Mouse (Mus musculus): ENCODE data around the gene Inka2. TPM values are rescaled to one million over a fixed set of nuclear protein-coding genes. Genes with fewer than 3 reads are reported as not detected.

The Inka2 gene
- total and polyA plus RNA-seq, 3 experiments = 1.9 to 4.6 (median 3.0) TPM

DNA sequence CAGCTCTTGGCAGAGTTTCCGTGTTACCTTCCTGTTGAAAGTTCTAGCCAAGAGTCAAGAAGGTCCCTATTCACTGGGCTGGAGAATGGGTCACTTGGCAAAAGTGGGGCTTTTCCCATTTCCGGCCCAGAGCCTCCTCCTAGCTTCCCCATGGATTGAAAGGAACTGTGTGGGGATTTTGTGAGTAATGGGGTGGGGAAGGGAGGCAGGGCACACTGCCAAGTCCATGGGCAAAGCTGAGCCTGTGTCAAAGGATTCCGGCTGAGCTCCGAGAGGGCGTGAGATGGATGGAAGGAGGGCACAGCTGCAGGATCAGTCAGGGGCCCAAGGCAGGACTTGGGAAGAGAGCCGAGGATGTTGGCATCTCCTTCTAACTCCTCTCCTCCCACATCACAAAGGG lies 5.8 kb downstream of the Inka2 start:
- DNase-seq (ENCODE audit: low spot score) (no peak), ATAC-seq (ENCODE audit: extremely low read depth, insufficient number of reproducible peaks, low FRiP score, poor library complexity, severe bottlenecking) (no peak)
- no peaks in the 10 kb centered on the region for H3K9me3 ChIP-seq (replicated peaks)
- H3K4me3 ChIP-seq (ENCODE audit: low read depth, low read length) = no peak overlapping the region
- no peak for TF ChIP-seq GATA2 (IDR thresholded peaks at IDR 0.05; ENCODE audit: borderline replicate concordance, low read depth, low read length)
- no peak for TF ChIP-seq CTCF (IDR thresholded peaks at IDR 0.05; ENCODE audit: low read depth, low read length)
- TF ChIP-seq GATA1 (IDR thresholded peaks at IDR 0.05; ENCODE audit: borderline replicate concordance, low read length) = no peak
- no peak for TF ChIP-seq TAL1 (conservative IDR thresholded peaks at IDR 0.05; ENCODE audit: low read depth, low read length)
- TF ChIP-seq POLR2AphosphoS5 (IDR thresholded peaks at IDR 0.05; ENCODE audit: insufficient replicate concordance, low read depth, low read length) = no peak
- no peaks in the 10 kb centered on the region; the same call in 1 of the 2 replicates for H3K27me3 ChIP-seq (ENCODE audit: insufficient read depth, low read length)
- H3K4me1 ChIP-seq (ENCODE audit: insufficient read depth, low read depth, low read length) = peaks cover 40% of the 10 kb centered on the region
- H3K36me3 ChIP-seq (replicated peaks) = peaks cover 77% of the 10 kb centered on the region

DNA sequence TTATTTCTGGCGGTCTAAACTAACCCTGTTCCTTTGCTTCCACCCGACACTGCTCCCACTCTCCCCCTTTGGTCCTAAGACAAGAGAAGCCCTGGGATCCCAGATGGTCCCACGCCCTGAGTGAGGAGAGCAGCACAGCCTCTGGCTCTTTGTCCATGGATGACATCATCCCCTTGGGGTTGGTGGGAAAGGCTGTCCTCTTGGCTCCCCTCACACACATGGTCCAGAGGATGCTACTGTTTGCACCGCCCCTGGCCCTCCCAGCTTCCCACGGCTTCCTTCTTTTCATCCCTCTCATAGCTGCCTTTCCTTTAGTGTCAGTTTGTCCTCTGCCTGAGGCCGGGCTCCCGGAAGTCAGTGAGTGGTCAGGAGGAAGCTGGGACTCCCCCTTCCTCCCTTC lies 7.3 kb downstream of the Inka2 start:
- TF ChIP-seq TAL1 (conservative IDR thresholded peaks at IDR 0.05; ENCODE audit: low read depth, low read length) = no peak
- TF ChIP-seq POLR2AphosphoS5 (IDR thresholded peaks at IDR 0.05; ENCODE audit: insufficient replicate concordance, low read depth, low read length) = no peak
- TF ChIP-seq CTCF (IDR thresholded peaks at IDR 0.05; ENCODE audit: low read depth, low read length) = no peak
- no peak for TF ChIP-seq GATA1 (IDR thresholded peaks at IDR 0.05; ENCODE audit: borderline replicate concordance, low read length)
- no peak for TF ChIP-seq GATA2 (IDR thresholded peaks at IDR 0.05; ENCODE audit: borderline replicate concordance, low read depth, low read length)
- ATAC-seq (ENCODE audit: extremely low read depth, insufficient number of reproducible peaks, low FRiP score, poor library complexity, severe bottlenecking) (no peak), DNase-seq (ENCODE audit: low spot score) (no peak)
- Histone ChIP-seq H3K4me1 (ENCODE audit: insufficient read depth, low read depth, low read length) (peaks cover 38% of the 10 kb centered on the region), H3K9me3 (replicated peaks) (no peaks in the 10 kb centered on the region), H3K36me3 (replicated peaks) (peaks cover 81% of the 10 kb centered on the region), H3K4me3 (ENCODE audit: low read depth, low read length) (no peak overlapping the region), H3K27me3 (ENCODE audit: insufficient read depth, low read length) (no peaks in the 10 kb centered on the region)

DNA sequence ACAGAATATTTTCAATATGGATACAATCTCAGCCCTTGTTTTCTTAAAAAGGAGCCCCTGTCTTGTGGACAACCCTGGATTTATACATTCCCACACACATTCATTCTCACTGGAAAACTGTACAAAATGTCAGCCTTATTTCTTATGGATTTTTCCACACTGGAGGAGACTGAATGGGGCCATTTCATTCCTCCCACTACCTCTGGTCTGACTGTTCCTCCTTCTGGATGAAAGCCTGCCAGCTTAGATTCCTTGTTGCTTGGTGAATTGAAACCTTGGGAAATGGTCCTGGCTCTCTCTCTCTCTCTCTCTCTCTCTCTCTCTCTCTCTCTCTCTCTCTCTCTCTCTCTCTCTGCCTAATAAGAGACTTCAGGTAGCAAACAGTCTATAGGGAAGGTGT lies 8.4 kb downstream of the Inka2 start:
- ATAC-seq (ENCODE audit: extremely low read depth, insufficient number of reproducible peaks, low FRiP score, poor library complexity, severe bottlenecking) (no peak), DNase-seq (ENCODE audit: low spot score) (no peak)
- no peak for TF ChIP-seq GATA1 (IDR thresholded peaks at IDR 0.05; ENCODE audit: borderline replicate concordance, low read length)
- TF ChIP-seq GATA2 (IDR thresholded peaks at IDR 0.05; ENCODE audit: borderline replicate concordance, low read depth, low read length) = no peak
- TF ChIP-seq CTCF (IDR thresholded peaks at IDR 0.05; ENCODE audit: low read depth, low read length) = no peak
- no peak for TF ChIP-seq POLR2AphosphoS5 (IDR thresholded peaks at IDR 0.05; ENCODE audit: insufficient replicate concordance, low read depth, low read length)
- TF ChIP-seq TAL1 (conservative IDR thresholded peaks at IDR 0.05; ENCODE audit: low read depth, low read length) = no peak
- Histone ChIP-seq H3K36me3 (replicated peaks) (peaks cover 82% of the 10 kb centered on the region), H3K27me3 (ENCODE audit: insufficient read depth, low read length) (no peaks in the 10 kb centered on the region), H3K4me1 (ENCODE audit: insufficient read depth, low read depth, low read length) (peaks cover 33% of the 10 kb centered on the region), H3K4me3 (ENCODE audit: low read depth, low read length) (no peak overlapping the region), H3K9me3 (replicated peaks) (no peaks in the 10 kb centered on the region)

DNA sequence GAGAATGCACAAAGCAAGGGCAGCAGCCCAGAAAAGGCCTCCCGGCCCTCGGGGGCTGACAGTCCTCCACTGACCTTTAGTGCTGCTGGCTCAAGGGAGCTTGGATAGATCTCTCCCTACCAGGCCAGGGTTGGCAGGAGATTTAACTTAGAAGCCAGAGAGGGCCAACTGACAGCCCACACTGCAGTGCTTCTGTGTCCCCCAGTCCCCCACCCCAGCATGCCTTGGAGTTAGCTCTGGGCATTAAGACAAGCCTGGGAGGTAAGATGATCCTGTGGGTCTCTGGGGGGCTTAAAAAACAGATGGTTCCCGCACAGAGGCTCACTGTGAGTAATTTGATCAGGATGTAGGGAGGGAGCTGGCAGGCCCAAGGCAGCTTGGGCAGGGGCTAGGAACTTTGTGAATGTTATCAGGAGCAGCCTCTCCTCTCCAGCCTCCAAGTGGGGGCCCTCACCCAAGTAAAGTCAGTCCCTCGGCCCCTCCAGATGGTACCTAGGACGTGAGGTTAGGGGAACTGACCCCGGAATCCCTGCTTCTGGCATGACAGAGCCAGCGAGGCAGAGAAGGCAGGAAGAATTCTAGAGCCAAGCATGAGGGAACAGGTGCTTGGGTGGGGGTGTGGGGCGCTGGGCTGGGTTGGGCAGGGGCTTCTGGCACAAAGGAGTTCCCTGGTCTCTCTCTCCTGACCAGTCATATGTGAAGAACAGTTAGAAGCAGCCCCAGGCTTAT lies 9.9 kb downstream of the Inka2 start:
- TF ChIP-seq CTCF (IDR thresholded peaks at IDR 0.05; ENCODE audit: low read depth, low read length) = no peak
- no peak for ATAC-seq (ENCODE audit: extremely low read depth, insufficient number of reproducible peaks, low FRiP score, poor library complexity, severe bottlenecking)
- H3K36me3 ChIP-seq (replicated peaks) = peaks cover 89% of the 10 kb centered on the region
- H3K4me3 ChIP-seq (ENCODE audit: low read depth, low read length) = no peak overlapping the region
- no peaks in the 10 kb centered on the region for H3K27me3 ChIP-seq (ENCODE audit: insufficient read depth, low read length)
- peaks cover 31% of the 10 kb centered on the region for H3K4me1 ChIP-seq (ENCODE audit: insufficient read depth, low read depth, low read length)
- DNase-seq (ENCODE audit: low spot score) = no peak
- H3K9me3 ChIP-seq (replicated peaks) = no peaks in the 10 kb centered on the region

DNA sequence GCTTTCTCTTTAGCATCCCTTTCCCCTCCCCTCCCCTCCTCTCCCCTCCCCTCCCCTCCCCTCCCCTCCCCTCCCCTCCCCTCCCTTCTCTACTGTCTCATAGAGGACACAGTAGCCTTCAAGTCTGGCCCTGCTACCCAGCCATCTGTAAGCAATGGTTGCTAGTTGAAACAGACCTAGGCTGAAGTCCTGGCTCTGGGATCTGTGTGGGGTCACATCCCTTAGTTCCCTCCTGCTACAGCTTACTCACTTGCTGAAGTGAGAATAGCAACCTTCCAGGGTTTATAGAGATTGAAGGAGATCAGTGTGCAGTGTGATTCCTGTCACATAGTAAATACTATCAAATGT lies 10.4 kb downstream of the Inka2 start:
- no peaks in the 10 kb centered on the region for H3K9me3 ChIP-seq (replicated peaks)
- H3K4me3 ChIP-seq (ENCODE audit: low read depth, low read length) = no peak overlapping the region
- H3K36me3 ChIP-seq (replicated peaks) = peaks cover 86% of the 10 kb centered on the region
- DNase-seq (ENCODE audit: low spot score) (no peak), ATAC-seq (ENCODE audit: extremely low read depth, insufficient number of reproducible peaks, low FRiP score, poor library complexity, severe bottlenecking) (no peak)
- no peaks in the 10 kb centered on the region for H3K27me3 ChIP-seq (ENCODE audit: insufficient read depth, low read length)
- no peak for TF ChIP-seq CTCF (IDR thresholded peaks at IDR 0.05; ENCODE audit: low read depth, low read length)
- no peak for TF ChIP-seq GATA1 (IDR thresholded peaks at IDR 0.05; ENCODE audit: borderline replicate concordance, low read length)
- no peak for TF ChIP-seq GATA2 (IDR thresholded peaks at IDR 0.05; ENCODE audit: borderline replicate concordance, low read depth, low read length)
- TF ChIP-seq TAL1 (conservative IDR thresholded peaks at IDR 0.05; ENCODE audit: low read depth, low read length) = no peak
- TF ChIP-seq POLR2AphosphoS5 (IDR thresholded peaks at IDR 0.05; ENCODE audit: insufficient replicate concordance, low read depth, low read length) = no peak
- H3K4me1 ChIP-seq (ENCODE audit: insufficient read depth, low read depth, low read length) = peaks cover 29% of the 10 kb centered on the region

DNA sequence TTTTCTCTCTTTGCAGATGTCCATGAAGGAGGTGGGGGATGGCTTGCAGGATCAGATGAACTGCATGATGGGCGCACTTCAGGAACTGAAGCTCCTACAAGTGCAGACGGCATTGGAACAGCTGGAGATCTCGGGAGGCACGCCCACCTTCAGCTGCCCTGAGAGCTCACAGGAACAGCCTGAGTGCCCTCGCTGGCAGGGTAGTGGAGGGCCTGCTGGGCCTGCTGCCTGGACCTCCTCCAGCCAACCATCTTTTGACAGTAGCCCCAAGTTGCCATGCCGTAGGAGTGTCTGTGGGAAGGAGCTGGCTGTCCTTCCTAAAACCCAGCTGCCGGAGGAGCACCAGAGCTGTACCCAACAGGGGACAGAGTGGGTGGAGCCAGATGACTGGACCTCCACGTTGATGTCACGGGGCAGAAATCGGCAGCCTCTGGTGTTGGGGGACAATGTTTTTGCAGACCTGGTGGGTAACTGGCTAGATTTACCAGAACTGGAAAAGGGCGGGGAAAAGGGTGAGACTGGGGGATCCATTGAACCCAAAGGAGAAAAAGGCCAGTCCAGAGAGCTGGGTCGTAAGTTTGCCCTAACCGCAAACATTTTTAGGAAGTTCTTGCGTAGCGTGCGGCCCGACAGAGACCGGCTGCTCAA lies 12.1 kb downstream of the Inka2 start:
- no peaks in the 10 kb centered on the region for H3K27me3 ChIP-seq (ENCODE audit: insufficient read depth, low read length)
- no peak overlapping the region; the same call in 1 of the 2 replicates for H3K4me3 ChIP-seq (ENCODE audit: low read depth, low read length)
- H3K9me3 ChIP-seq (replicated peaks) = no peaks in the 10 kb centered on the region
- TF ChIP-seq TAL1 (conservative IDR thresholded peaks at IDR 0.05; ENCODE audit: low read depth, low read length) = no peak
- no peak for TF ChIP-seq CTCF (IDR thresholded peaks at IDR 0.05; ENCODE audit: low read depth, low read length)
- no peak for TF ChIP-seq GATA1 (IDR thresholded peaks at IDR 0.05; ENCODE audit: borderline replicate concordance, low read length)
- no peak for TF ChIP-seq GATA2 (IDR thresholded peaks at IDR 0.05; ENCODE audit: borderline replicate concordance, low read depth, low read length)
- no peak for TF ChIP-seq POLR2AphosphoS5 (IDR thresholded peaks at IDR 0.05; ENCODE audit: insufficient replicate concordance, low read depth, low read length)
- H3K36me3 ChIP-seq (replicated peaks) = peaks cover 81% of the 10 kb centered on the region
- H3K4me1 ChIP-seq (ENCODE audit: insufficient read depth, low read depth, low read length) = peaks cover 29% of the 10 kb centered on the region
- DNase-seq (ENCODE audit: low spot score) = no peak
- ATAC-seq (ENCODE audit: extremely low read depth, insufficient number of reproducible peaks, low FRiP score, poor library complexity, severe bottlenecking) = no peak

All from G1E (cell line).